Mouse (Mus musculus) liver, postnatal 0 days (tissue): ENCODE measurements around the gene Spag9.

Experiments used
- CTCF ChIP-seq: sonication (generic); IDR thresholded peaks from 2 replicates; pipeline ENCODE4 v1.5.1; 2016; ENCODE audit warnings: antibody characterized with exemption, low read depth
- EP300 ChIP-seq: IDR thresholded peaks from 2 replicates; pipeline ENCODE4 v1.6.1; 2016; ENCODE audit warnings: antibody characterized with exemption, low read depth, mild to moderate bottlenecking

DNA sequence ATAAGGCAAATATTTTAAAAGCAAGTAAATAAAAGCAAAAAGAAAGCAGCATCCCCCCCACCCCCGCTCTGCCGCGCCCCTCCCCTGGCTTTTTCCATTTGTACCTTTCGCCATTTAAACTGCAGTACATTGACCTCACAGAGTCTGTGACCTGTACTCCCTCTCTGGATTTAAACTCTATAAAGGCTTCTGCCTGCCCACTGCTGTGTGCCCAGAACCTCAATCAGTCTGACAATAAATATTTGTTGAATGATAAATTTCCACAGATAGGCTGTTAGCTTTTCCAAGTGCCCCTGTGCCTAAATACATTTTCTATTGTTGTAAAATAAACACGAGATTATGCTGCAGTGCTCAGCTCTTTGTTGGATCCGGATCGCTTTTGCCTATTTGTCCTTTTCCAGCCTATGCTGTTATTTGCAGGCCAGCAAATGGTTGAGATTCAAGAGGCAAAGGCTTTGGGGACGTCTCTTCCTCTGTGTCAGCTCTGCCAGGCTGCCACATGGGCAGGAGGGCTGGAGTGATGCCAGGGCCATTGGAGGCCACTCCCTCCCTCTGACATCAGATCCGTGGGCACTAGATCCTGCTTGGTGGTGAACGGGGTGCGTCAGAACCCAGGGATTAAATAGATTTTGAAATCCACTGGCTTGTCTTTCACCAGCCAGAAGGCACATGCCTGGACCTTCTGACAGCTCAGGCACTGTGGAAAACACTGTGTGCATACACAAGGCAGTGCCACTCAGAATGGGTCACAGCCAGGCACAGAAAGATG is 149.1 kb downstream of the Spag9 start:
- TF ChIP-seq CTCF (no peak), EP300 (no peak)
